Mouse (Mus musculus) forelimb bud, embryonic 11.5 days (tissue): ENCODE measurements around the gene Stxbp1.

Experiments used
- DNase-seq: peaks from one replicate; pipeline ENCODE4 v3.0.0-alpha.2; 2012; ENCODE audit warnings: low read depth, low spot score

Stxbp1 gene

GRCm38 (mm10) chr2:32788581-32788980 is 58.5 kb downstream of the Stxbp1 start:
- no peak for DNase-seq

- no peak for DNase-seq
Measured at GRCm38 (mm10) chr2:32787176-32787575, 59.9 kb downstream of the Stxbp1 start.

GRCm38 (mm10) chr2:32784048-32784681 is 62.9 kb downstream of the Stxbp1 start, which contains the start of gene Cfap157:
Gene Cfap157, minus strand, starts transcription at chr2:32784428.
- DNase-seq, result peak; percentile 42

GRCm38 (mm10) chr2:32781710-32782109 is 65.3 kb downstream of the Stxbp1 start:
- DNase-seq, result no peak

- no peak for DNase-seq
Measured at GRCm38 (mm10) chr2:32779714-32780113, 67.3 kb downstream of the Stxbp1 start.

- DNase-seq, result peak; percentile 61
Measured at GRCm38 (mm10) chr2:32779131-32779530, 67.9 kb downstream of the Stxbp1 start.

DNA sequence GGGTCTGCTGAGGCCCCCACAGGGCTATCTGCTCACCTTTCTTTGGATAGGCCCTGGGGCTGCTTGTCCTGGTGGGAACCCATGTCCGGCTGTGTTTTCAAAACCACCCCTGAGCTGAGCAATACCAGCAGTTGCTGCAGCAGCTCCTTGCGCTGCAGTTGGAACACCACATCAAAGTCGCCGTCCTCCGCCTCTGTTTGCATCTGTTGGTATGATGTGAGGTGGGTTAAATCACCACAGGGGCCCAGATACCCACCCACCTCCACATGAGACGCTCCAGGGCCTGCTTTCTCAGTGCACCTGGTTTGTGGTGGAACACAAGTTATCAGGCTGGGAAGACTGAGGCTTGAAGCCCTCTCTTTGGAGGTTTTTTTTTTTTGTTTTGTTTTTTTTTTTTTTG is 69.0 kb downstream of the Stxbp1 start:
- no peak for DNase-seq

- no peak for DNase-seq
Measured at GRCm38 (mm10) chr2:32776192-32776591, 70.9 kb downstream of the Stxbp1 start.

GRCm38 (mm10) chr2:32775359-32776074 is 71.5 kb downstream of the Stxbp1 start, which contains the start of the genes Ttc16 and Ptrh1:
Gene Ttc16, minus strand, starts transcription at chr2:32775633.
Gene Ptrh1, plus strand, starts transcription at chr2:32775786.
- DNase-seq, result peak; percentile 95

DNA sequence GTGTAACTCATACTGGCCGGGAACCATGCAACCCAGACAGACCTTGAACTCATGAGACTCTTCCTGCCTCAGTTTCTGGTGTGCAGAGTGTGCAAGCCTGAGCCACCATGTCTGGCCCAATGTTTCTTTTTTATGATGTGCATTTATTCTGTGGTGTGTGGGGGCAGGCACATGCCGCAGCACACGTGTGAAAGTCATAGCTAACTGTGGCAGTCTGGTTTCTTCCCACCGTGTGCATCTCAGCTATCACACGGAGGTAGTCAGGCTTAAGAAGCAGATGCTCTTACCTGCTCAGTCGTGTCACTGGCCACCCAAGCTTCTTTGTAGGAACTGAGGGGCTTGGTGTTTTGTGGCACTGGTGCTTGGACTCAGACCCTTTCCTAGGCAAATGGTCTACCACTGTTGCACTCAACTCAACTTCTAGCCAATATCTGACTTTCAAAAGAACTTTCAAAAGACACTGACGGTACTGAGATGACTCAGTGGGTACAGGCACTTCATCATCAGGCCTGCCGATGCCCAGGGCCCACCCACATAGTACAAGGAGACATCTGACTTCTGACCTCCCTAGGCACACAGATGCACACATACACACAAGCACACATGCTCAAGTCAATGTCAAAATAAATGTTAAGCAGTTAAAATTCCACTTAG is 74.3 kb downstream of the Stxbp1 start:
- no peak for DNase-seq

DNA sequence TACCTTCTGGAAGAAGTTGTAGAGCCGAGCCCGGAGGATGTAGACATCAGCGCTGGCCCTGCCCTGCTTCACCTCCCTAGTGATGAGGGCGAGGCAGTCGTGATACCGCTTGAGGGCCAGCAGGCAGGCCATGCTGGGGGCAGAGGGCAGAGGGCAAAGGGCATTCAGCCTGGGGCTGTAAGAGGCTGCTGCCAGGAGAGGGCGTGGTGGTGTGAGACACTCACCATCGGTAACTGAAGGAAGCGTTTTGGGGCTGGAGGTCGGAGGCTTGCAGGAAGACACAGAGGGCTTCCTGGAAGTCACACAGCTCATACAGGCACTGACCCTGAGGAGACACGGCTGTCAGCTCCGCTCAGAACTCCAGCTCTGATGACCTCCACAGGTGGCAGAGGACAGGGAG is 75.2 kb downstream of the Stxbp1 start:
- DNase-seq, result no peak

DNA sequence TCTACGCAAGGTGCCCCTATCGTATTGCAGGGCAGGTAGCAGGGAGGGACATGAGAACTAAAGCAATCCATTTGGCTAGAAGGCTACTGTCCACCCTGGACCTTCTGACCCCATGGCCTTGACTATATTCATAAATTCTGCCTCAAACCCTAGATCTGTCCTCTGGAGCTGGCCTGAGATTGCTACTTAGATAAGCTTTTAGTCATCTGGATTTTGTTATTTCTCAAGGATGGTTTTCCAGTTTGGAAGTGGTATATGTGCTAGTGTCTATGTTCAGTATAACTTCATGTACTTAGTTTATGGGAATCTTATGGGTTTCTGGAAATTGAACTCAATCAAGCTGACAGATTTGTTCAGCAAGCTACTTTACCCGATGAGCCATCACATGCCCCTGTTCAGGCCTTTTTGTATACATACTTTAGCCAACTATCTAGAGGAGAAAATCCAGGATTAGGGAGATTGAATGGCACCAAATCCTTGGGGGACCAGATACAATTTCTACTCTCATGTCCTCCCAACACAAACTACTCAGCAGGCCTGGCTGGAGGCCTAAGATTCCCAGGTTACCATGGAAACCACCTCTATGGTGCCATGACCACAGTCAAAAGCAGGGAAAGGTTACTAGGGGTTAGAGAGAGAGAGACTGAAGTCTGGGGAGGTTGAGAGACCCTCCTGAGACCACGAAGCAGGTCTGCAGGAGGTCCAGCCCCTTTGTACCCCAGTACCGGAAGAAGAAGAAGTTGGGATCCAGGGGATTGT is 77.5 kb downstream of the Stxbp1 start:
- no peak for DNase-seq

GRCm38 (mm10) chr2:32768661-32769285 is 78.3 kb downstream of the Stxbp1 start:
- DNase-seq, result no peak

DNA sequence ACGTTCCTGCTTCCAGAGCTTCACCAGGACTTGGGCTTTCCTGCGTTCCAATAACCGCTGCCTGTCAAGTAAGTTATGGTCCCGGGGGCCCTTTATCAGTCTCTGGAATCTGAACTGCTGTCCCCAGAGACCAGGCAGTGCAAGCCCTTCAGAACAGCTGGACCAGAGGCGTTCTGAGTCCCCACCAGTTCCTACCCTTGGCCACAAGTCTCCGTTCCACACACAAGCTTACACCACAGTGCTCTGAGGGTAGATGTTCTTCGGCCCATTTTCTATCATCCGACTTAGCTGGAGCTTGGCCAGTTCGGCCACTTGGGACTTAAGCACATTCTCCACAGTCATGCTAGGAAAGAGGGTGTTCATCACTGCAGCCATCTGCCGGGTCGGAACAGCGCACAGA is 79.8 kb downstream of the Stxbp1 start:
- DNase-seq, result no peak

DNA sequence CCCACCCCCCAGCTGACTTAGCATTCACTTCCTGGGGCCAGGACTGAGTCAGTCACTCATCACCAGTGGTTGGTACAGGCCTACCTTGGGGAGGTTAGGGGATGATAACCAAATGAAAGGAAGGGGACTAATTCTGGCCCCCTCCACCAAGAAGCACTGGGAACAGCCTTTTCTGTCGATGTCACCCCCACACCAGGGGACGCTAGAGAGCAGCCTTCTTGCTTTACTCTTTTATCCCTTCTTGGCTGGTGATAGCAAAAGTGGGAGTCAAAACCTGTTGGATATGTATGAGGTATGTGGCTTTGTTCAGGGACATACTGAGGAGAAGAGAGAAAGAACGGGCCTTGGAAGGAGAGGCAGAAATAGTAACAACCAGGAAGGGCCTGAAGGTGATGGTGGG is 83.7 kb downstream of the Stxbp1 start:
- no peak for DNase-seq

DNA sequence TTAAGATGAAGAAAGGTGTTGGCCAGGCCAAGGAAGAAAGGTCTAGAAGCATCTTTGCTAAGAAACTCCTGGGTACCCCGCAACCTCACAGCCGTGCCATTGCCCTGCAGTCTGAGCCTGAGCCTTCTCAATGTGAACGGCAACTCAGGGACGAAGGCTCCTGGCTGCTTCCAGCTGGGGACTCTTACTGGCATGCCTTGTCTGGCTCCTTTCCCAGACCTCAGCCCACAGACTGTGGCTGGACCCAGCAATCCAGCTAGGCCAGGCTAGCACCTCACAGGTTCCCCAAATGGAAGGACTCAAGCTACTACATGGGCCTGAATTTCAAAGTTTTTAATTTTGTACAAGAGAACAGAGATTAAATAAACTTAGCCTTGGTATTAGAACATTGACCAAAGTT is 85.2 kb downstream of the Stxbp1 start:
- DNase-seq, result no peak

DNA sequence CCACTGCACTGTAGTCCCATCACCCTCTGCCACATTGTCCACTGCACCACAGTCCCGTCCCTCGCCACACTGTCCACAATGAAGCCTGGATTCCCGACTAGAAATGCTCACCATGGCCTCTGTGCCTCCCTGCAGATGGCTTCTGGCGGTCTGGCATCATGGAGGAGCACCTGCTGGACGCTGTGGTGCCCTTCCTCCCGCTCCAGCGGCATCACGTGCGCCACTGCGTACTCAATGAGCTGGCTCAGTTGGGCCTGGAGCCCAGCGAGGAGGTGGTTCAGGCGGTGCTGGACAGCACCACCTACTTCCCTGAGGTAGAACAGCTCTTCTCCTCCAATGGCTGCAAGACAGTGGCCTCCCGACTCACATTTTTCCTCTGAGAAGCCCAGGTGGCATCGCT is 85.7 kb downstream of the Stxbp1 start:
- DNase-seq, result no peak

- DNase-seq, result no peak
Measured at GRCm38 (mm10) chr2:32759001-32759400, 88.0 kb downstream of the Stxbp1 start.

- no peak for DNase-seq
Measured at GRCm38 (mm10) chr2:32758503-32758902, 88.5 kb downstream of the Stxbp1 start.

GRCm38 (mm10) chr2:32757056-32757845 is 89.8 kb downstream of the Stxbp1 start, which contains the start of gene Tor2a:
Gene Tor2a, plus strand, starts transcription at chr2:32757234.
- DNase-seq, result peak; percentile 96

GRCm38 (mm10) chr2:32756674-32757055 is 90.4 kb downstream of the Stxbp1 start:
- DNase-seq, result no peak
